Mouse (Mus musculus) myocyte (in vitro differentiated cells): ENCODE results near the gene Ddc. TPM values are rescaled to one million over a fixed set of nuclear protein-coding genes. Genes with fewer than 3 reads are reported as not detected.
A peak's percentile ranks its signal among the peaks of the same experiment; 100 is the strongest.

Experiments used
- H3K27me3 ChIP-seq: one replicate; pipeline ENCODE4 v1.6.1; 2011; ENCODE audit not compliant: control insufficient read depth, insufficient read depth, insufficient read length
- H3K36me3 ChIP-seq: one replicate; pipeline ENCODE4 v1.6.1; 2011; ENCODE audit not compliant: control insufficient read depth, insufficient read depth
- H3K4me2 ChIP-seq: one replicate; pipeline ENCODE4 v1.6.1; 2011; ENCODE audit warnings: low read depth, control low read depth
- H3K4me3 ChIP-seq: one replicate; pipeline ENCODE4 v1.5.1; 2011; ENCODE audit warnings: mild to moderate bottlenecking, control low read depth, moderate library complexity
- H3K79me2 ChIP-seq: one replicate; pipeline ENCODE4 v1.6.1; 2011; ENCODE audit not compliant: control insufficient read depth, insufficient read depth
- H3ac ChIP-seq: one replicate; pipeline ENCODE4 v1.6.1; 2011; ENCODE audit not compliant: control insufficient read depth, insufficient read length
- CEBPB ChIP-seq: IDR thresholded peaks from 2 replicates; pipeline ENCODE4 v1.6.1; 2011; ENCODE audit warnings: mild to moderate bottlenecking, moderate library complexity; ENCODE audit not compliant: poor library complexity, insufficient read depth, severe bottlenecking
- E2F4 ChIP-seq: IDR thresholded peaks from one replicate; pipeline ENCODE4 v1.6.1; 2011; ENCODE audit warnings: mild to moderate bottlenecking, control low read depth, moderate library complexity; ENCODE audit not compliant: insufficient read depth
- MAX ChIP-seq: IDR thresholded peaks from one replicate; pipeline ENCODE4 v1.6.1; 2011; ENCODE audit warnings: low read depth, mild to moderate bottlenecking, control low read depth
- MYOD1 ChIP-seq, 3 experiments: IDR thresholded peaks; one replicate each; pipeline ENCODE4 v1.6.1; 2011; ENCODE audit warnings: control low read depth in 2 of 3, low read depth in 2 of 3, mild to moderate bottlenecking in 2 of 3, moderate library complexity in 1 of 3; ENCODE audit not compliant: insufficient read length in 2 of 3, control insufficient read depth in 1 of 3
- MYOG ChIP-seq, 3 experiments: IDR thresholded peaks; one replicate each; pipeline ENCODE4 v1.6.1; 2011; ENCODE audit warnings: control low read depth in 2 of 3, low read depth in 2 of 3, mild to moderate bottlenecking in 2 of 3; ENCODE audit not compliant: insufficient read length in 2 of 3, control insufficient read depth in 1 of 3, insufficient read depth in 1 of 3
- POLR2A ChIP-seq: IDR thresholded peaks from one replicate; pipeline ENCODE4 v1.6.1; 2011; ENCODE audit warnings: low read depth, mild to moderate bottlenecking, control low read depth, moderate library complexity; ENCODE audit not compliant: insufficient read length
- POLR2AphosphoS2 ChIP-seq: IDR thresholded peaks from one replicate; pipeline ENCODE4 v1.6.1; 2011; ENCODE audit warnings: low read depth, control low read depth; ENCODE audit not compliant: insufficient read length
- REST ChIP-seq: IDR thresholded peaks from one replicate; pipeline ENCODE4 v1.6.1; 2011; ENCODE audit warnings: mild to moderate bottlenecking, control low read depth, moderate library complexity; ENCODE audit not compliant: insufficient read depth, insufficient read length
- SRF ChIP-seq: IDR thresholded peaks from one replicate; pipeline ENCODE4 v1.6.1; 2011; ENCODE audit warnings: low read depth; ENCODE audit not compliant: control insufficient read depth, insufficient read length
- TCF12 ChIP-seq: IDR thresholded peaks from one replicate; pipeline ENCODE4 v1.6.1; 2011; ENCODE audit warnings: mild to moderate bottlenecking, control low read depth; ENCODE audit not compliant: poor library complexity, insufficient read depth, severe bottlenecking
- TCF3 ChIP-seq: IDR thresholded peaks from one replicate; pipeline ENCODE4 v1.6.1; 2011; ENCODE audit warnings: low read depth, control low read depth; ENCODE audit not compliant: insufficient read length
- USF1 ChIP-seq: IDR thresholded peaks from one replicate; pipeline ENCODE4 v1.6.1; 2011; ENCODE audit warnings: low read depth, mild to moderate bottlenecking, control low read depth, moderate library complexity
- polyA plus RNA-seq: library from polyadenylated mRNA; unstranded; fragments of >200 nt; fragmentation: generic; extraction: Trizol; gene quantifications from one replicate; pipeline ENCODE4 v1.2.1, GENCODE M21; 2012; ENCODE audit warnings: missing spikeins

Ddc gene
- polyA plus RNA-seq, 1 experiment = 7.5 TPM

GRCm38 (mm10) chr11:11788521-11788974 is 109.4 kb downstream of the Ddc start:
- Histone ChIP-seq H3K4me2 (peak overlapping the region; percentile 87), H3K79me2 (no peaks in the 10 kb centered on the region), H3ac (no peak overlapping the region), H3K36me3 (no peaks in the 10 kb centered on the region), H3K27me3 (no peaks in the 10 kb centered on the region), H3K4me3 (no peak overlapping the region)
- TF ChIP-seq POLR2AphosphoS2 (no peak), CEBPB (no peak), E2F4 (no peak), MYOD1 (IDR thresholded peaks at IDR 0.05; ENCODE audit: control insufficient read depth in 1 of 3, insufficient read length in 2 of 3, low read depth in 2 of 3) (no peak), MAX (no peak), REST (no peak)

DNA sequence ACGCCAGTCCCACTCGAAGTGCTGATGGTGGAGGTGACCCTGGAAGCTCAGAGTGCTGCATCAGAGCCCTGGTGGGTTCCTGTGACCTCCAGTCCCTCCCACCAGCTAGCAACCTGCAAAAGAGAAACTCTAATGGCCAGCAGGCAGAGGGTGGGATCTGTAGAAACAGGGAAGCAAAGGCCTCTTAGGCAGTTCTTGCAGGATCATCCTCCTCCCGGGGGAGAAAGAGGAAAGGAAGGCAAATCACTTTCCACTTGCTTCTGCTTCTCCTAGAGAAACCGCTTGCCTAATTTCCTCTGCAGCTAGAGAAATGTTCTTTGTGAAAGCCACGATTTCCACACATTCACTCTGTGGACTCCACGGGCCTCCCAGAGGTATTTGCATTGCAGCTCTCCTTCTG is 112.5 kb downstream of the Ddc start:
- TF ChIP-seq E2F4 (no peak), TCF3 (no peak), MYOG (IDR thresholded peaks at IDR 0.05; ENCODE audit: control insufficient read depth in 1 of 3, insufficient read depth in 1 of 3, insufficient read length in 2 of 3, low read depth in 2 of 3) (no peak), TCF12 (no peak), POLR2AphosphoS2 (no peak), MAX (no peak), SRF (no peak), USF1 (no peak)

GRCm38 (mm10) chr11:11781728-11782127 is 116.2 kb downstream of the Ddc start:
- H3ac ChIP-seq = no peak overlapping the region
- TF ChIP-seq CEBPB (no peak), REST (no peak), TCF3 (no peak), TCF12 (no peak), MYOD1 (IDR thresholded peaks at IDR 0.05; ENCODE audit: control insufficient read depth in 1 of 3, insufficient read length in 2 of 3, low read depth in 2 of 3) (no peak), POLR2AphosphoS2 (no peak), E2F4 (no peak), USF1 (no peak), MAX (no peak), POLR2A (no peak), MYOG (IDR thresholded peaks at IDR 0.05; ENCODE audit: control insufficient read depth in 1 of 3, insufficient read depth in 1 of 3, insufficient read length in 2 of 3, low read depth in 2 of 3) (no peak), SRF (no peak)
- no peaks in the 10 kb centered on the region for H3K79me2 ChIP-seq
- no peaks in the 10 kb centered on the region for H3K36me3 ChIP-seq
- H3K4me3 ChIP-seq = no peak overlapping the region
- peaks cover 16% of the 10 kb centered on the region for H3K27me3 ChIP-seq
- H3K4me2 ChIP-seq = no peak overlapping the region

More for the DNA sequence above, 112.5 kb downstream of the Ddc start:
- H3K36me3 ChIP-seq = no peaks in the 10 kb centered on the region
- H3K79me2 ChIP-seq = no peaks in the 10 kb centered on the region
- H3K27me3 ChIP-seq = peaks cover 4% of the 10 kb centered on the region
- no peak overlapping the region for H3K4me2 ChIP-seq
- no peak overlapping the region for H3ac ChIP-seq
- no peak overlapping the region for H3K4me3 ChIP-seq

GRCm38 (mm10) chr11:11778345-11778744 is 119.6 kb downstream of the Ddc start:
- H3ac ChIP-seq = no peak overlapping the region
- no peak overlapping the region for H3K4me2 ChIP-seq
- TF ChIP-seq POLR2AphosphoS2 (no peak), MYOD1 (IDR thresholded peaks at IDR 0.05; ENCODE audit: control insufficient read depth in 1 of 3, insufficient read length in 2 of 3, low read depth in 2 of 3) (no peak), MAX (no peak), MYOG (IDR thresholded peaks at IDR 0.05; ENCODE audit: control insufficient read depth in 1 of 3, insufficient read depth in 1 of 3, insufficient read length in 2 of 3, low read depth in 2 of 3) (no peak), CEBPB (no peak), USF1 (no peak), E2F4 (no peak), POLR2A (no peak), REST (no peak), TCF3 (no peak), TCF12 (no peak), SRF (no peak)
- no peaks in the 10 kb centered on the region for H3K36me3 ChIP-seq
- H3K4me3 ChIP-seq = no peak overlapping the region
- no peaks in the 10 kb centered on the region for H3K79me2 ChIP-seq
- H3K27me3 ChIP-seq = peaks cover 18% of the 10 kb centered on the region

GRCm38 (mm10) chr11:11777796-11778195 is 120.1 kb downstream of the Ddc start:
- Histone ChIP-seq H3K36me3 (no peaks in the 10 kb centered on the region), H3K27me3 (peaks cover 22% of the 10 kb centered on the region), H3ac (no peak overlapping the region), H3K4me2 (no peak overlapping the region), H3K79me2 (no peaks in the 10 kb centered on the region), H3K4me3 (no peak overlapping the region)
- TF ChIP-seq REST = no peak
- no peak for TF ChIP-seq USF1
- TF ChIP-seq SRF = no peak
- TF ChIP-seq MAX = no peak
- no peak for TF ChIP-seq POLR2AphosphoS2
- no peak for TF ChIP-seq TCF3
- no peak for TF ChIP-seq TCF12
- no peak for TF ChIP-seq POLR2A
- TF ChIP-seq CEBPB = no peak
